Mouse (Mus musculus) spleen, postnatal 0 days (tissue): ENCODE data around the gene Sh3yl1. TPM values are rescaled to one million over a fixed set of nuclear protein-coding genes. Genes with fewer than 3 reads are reported as not detected.

Experiments used
- polyA plus RNA-seq: library from polyadenylated mRNA; unstranded; fragments of >200 nt; fragmentation: Nextera tagmentation; extraction: Ambion mirVana; gene quantifications from 2 replicates; pipeline ENCODE4 v1.2.1, GENCODE M21; 2015

Gene Sh3yl1
- 22.7 and 24.4 TPM in 2 replicates for polyA plus RNA-seq

GRCm38 (mm10) chr12:30911261-30912047 is at the start of gene Sh3yl1, which contains the start of gene Acp1:
TSS of gene Sh3yl1 (plus strand) at chr12:30911668.
TSS of gene Acp1 (minus strand) at chr12:30911589.

GRCm38 (mm10) chr12:30883986-30884621 is 27.4 kb upstream of the Sh3yl1 start, which contains the start of gene Alkal2:
TSS of gene Alkal2 (plus strand) at chr12:30884322.

Other genes starting within 250 kb of the Sh3yl1 start
- 0.17 TPM in 1 of 2 replicates, not detected in the other for gene Alkal2, start 27.3 kb upstream of the Sh3yl1 start, polyA plus RNA-seq
- 309 and 334 TPM in 2 replicates for gene Acp1, start 79 bp upstream of the Sh3yl1 start, polyA plus RNA-seq
- gene Fam110c, start 162.2 kb downstream of the Sh3yl1 start, polyA plus RNA-seq = 2.6 and 2.7 TPM in 2 replicates